In the genomic region with DNA sequence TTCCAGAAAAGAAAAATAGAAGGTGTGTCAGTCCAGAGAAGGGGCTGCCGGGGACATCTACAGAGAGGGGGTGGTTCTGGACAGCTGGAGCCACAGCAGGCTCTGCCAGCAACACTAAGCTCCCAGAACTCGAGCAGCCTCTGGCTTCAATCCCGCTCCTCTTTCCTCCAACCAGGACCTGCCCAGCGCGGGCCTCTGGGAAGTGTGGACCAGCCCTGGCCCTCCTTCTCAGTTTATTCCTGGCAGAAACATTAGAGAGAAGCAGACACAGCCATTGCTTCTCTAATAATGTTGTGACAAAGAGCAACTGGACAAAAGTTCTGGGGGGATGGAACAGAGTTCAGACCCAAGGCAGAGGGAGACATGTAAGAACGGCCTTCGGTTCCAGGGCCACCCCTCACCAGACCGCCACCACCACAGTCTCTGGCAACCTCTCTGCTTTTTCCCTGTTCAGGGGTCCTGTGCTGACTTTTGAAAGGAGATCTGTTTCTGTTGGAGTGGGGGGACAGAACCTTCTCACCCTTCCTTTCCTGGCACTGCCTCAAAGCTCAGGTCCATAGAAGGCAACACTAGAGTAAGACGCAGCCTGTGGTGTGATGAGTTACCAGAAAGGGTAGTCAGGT, we compare ENCODE assay signal across 8 mouse cellular contexts.
DNase-seq lines count a peak whose midpoint lies in the region; ATAC-seq and TF ChIP-seq lines count a peak whose summit lies in the region.

No protein-coding gene starts in this region.

- TF ChIP-seq CTCF in cerebellum, adult 2 months (IDR thresholded peaks at IDR 0.05; ENCODE audit: borderline replicate concordance, insufficient read depth, low read depth, low read length) = no peak

- H3K4me2 ChIP-seq in midbrain, embryonic 15.5 days = no peak overlapping the region
- no peak overlapping the region for H3K4me2 ChIP-seq in midbrain, embryonic 13.5 days (replicated peaks)
- H3K4me2 ChIP-seq in limb, embryonic 15.5 days = no peak overlapping the region

- H3K9ac ChIP-seq in midbrain, embryonic 15.5 days = no peak overlapping the region
- no peak overlapping the region for H3K9ac ChIP-seq in midbrain, embryonic 13.5 days (replicated peaks)
- H3K9ac ChIP-seq in limb, embryonic 15.5 days = no peak overlapping the region

- no peaks in the 10 kb centered on the region for H3K36me3 ChIP-seq in midbrain, embryonic 15.5 days (replicated peaks)
- H3K36me3 ChIP-seq in midbrain, embryonic 13.5 days = no peaks in the 10 kb centered on the region
- peaks cover 18% of the 10 kb centered on the region; the same call in 1 of the 2 replicates for H3K36me3 ChIP-seq in limb, embryonic 15.5 days

- H3K4me1 ChIP-seq in cerebellum, adult 2 months (ENCODE audit: control insufficient read depth, insufficient read depth, low read length) = no peaks in the 10 kb centered on the region
- 0 out of 2 replicates have a peak, but pooled peaks cover 8% of the 10 kb centered on the region for H3K4me1 ChIP-seq in midbrain, embryonic 15.5 days
- H3K4me1 ChIP-seq in midbrain, embryonic 13.5 days (replicated peaks) = peaks cover 11% of the 10 kb centered on the region
- H3K4me1 ChIP-seq in limb, embryonic 15.5 days = peaks cover 47% of the 10 kb centered on the region

- H3K4me3 ChIP-seq in cerebellum, adult 2 months (replicated peaks; ENCODE audit: insufficient read depth, low read depth, low read length) = no peak overlapping the region
- H3K4me3 ChIP-seq in midbrain, embryonic 15.5 days = no peak overlapping the region
- H3K4me3 ChIP-seq in midbrain, embryonic 13.5 days (replicated peaks) = no peak overlapping the region
- H3K4me3 ChIP-seq in limb, embryonic 15.5 days = no peak overlapping the region

- H3K9me3 ChIP-seq in midbrain, embryonic 15.5 days = no peaks in the 10 kb centered on the region
- H3K9me3 ChIP-seq in midbrain, embryonic 13.5 days = no peaks in the 10 kb centered on the region
- H3K9me3 ChIP-seq in limb, embryonic 15.5 days = no peaks in the 10 kb centered on the region

- peak in 1 of 2 experiments; percentile 42 for DNase-seq in cerebellum, adult 2 months
- no peak for DNase-seq in cerebellum, adult 11 months
- peak; percentile 90 to 92 for DNase-seq in heart, postnatal 10 days
- DNase-seq in urinary bladder, postnatal 36 days (ENCODE audit: low spot score in 2 of 2) = peak; percentile 41 to 77
- DNase-seq in embryo, embryonic 11 days = no peak

- 45% methylated on average over 9 of the region's 9 CpGs for WGBS in cerebellum, adult 2 months
- 69% methylated on average over 9 of the region's 9 CpGs for WGBS in midbrain, embryonic 15.5 days
- 77% methylated on average over 9 of the region's 9 CpGs for WGBS in midbrain, embryonic 13.5 days
- 47% methylated on average over 9 of the region's 9 CpGs for WGBS in limb, embryonic 15.5 days

- intact Hi-C loops in heart, postnatal 10 days (cut with DNase I) = loop anchor here (2.0 kb wide), 1 partner anchor 19 kb away; no protein-coding TSS in a partner anchor

- ATAC-seq in midbrain, embryonic 15.5 days (replicated peaks) = peak; percentile 22; the same call in 1 of the 2 replicates
- no peak for ATAC-seq in midbrain, embryonic 13.5 days
- ATAC-seq in limb, embryonic 15.5 days (ENCODE audit: insufficient number of reproducible peaks, low FRiP score, low TSS enrichment, low read depth) = peak; percentile 70

- peak overlapping the region; percentile 53; the same call in 1 of the 2 replicates for H3K27ac ChIP-seq in cerebellum, adult 2 months (ENCODE audit: insufficient read depth, low read length)
- H3K27ac ChIP-seq in midbrain, embryonic 15.5 days = peak overlapping the region; percentile 40; the same call in 1 of the 2 replicates
- no peak overlapping the region for H3K27ac ChIP-seq in midbrain, embryonic 13.5 days
- H3K27ac ChIP-seq in limb, embryonic 15.5 days = peak overlapping the region; percentile 86

- no peaks in the 10 kb centered on the region for H3K27me3 ChIP-seq in cerebellum, adult 2 months (ENCODE audit: control insufficient read depth, insufficient read depth, low read length)
- no peaks in the 10 kb centered on the region for H3K27me3 ChIP-seq in midbrain, embryonic 15.5 days (replicated peaks)
- H3K27me3 ChIP-seq in midbrain, embryonic 13.5 days = no peaks in the 10 kb centered on the region
- H3K27me3 ChIP-seq in limb, embryonic 15.5 days = no peaks in the 10 kb centered on the region

- no peak for TF ChIP-seq POLR2A in cerebellum, adult 2 months (IDR thresholded peaks at IDR 0.05; ENCODE audit: borderline replicate concordance, insufficient read depth, low read length)

Comparison
In these comparisons a context has a peak if more than half of its experiments do, and no peak if none do; other contexts are left out.
1. DNase-seq: peak in heart, postnatal 10 days (2 of 2) and urinary bladder, postnatal 36 days (2 of 2); none in cerebellum, adult 11 months (single experiment) and embryo, embryonic 11 days (single experiment).